Mouse (Mus musculus) embryonic facial prominence, embryonic 11.5 days (tissue): ENCODE results near the gene Olfr916. TPM values are rescaled to one million over a fixed set of nuclear protein-coding genes. Genes with fewer than 3 reads are reported as not detected.

Experiments
- ATAC-seq: fragments of 200-750 bp; cut with Nextera tagmentation; replicated peaks from 2 replicates; pipeline ENCODE4 v1.8.0; 2017; ENCODE audit warnings: low read depth; ENCODE audit not compliant: insufficient number of reproducible peaks, low FRiP score, low TSS enrichment
- DNase-seq: peaks from one replicate; pipeline ENCODE4 v3.0.0-alpha.2; 2015; ENCODE audit warnings: low spot score
- H3K27ac ChIP-seq: fragments of 300-500 bp; sonication (generic); replicated peaks from 2 replicates; pipeline ENCODE4 v1.5.1; 2014; ENCODE audit warnings: mild to moderate bottlenecking, low read depth, low read length, control low read depth
- H3K27me3 ChIP-seq: fragments of 300-500 bp; sonication (generic); 2 replicates; pipeline ENCODE4 v1.6.1; 2014; ENCODE audit warnings: mild to moderate bottlenecking, low read length, moderate library complexity, mixed read lengths; ENCODE audit not compliant: control insufficient read depth, insufficient read depth
- H3K36me3 ChIP-seq: fragments of 300-500 bp; sonication (generic); replicated peaks from 2 replicates; pipeline ENCODE4 v1.6.1; 2014; ENCODE audit warnings: low read depth, mild to moderate bottlenecking, low read length, moderate library complexity, mixed read lengths; ENCODE audit not compliant: control insufficient read depth, insufficient read depth
- H3K4me1 ChIP-seq: fragments of 300-500 bp; sonication (generic); 2 replicates; pipeline ENCODE4 v1.6.1; 2014; ENCODE audit warnings: low read length, mixed read lengths; ENCODE audit not compliant: control insufficient read depth, insufficient read depth
- H3K4me2 ChIP-seq: fragments of 300-500 bp; sonication (generic); 2 replicates; pipeline ENCODE4 v1.6.1; 2014; ENCODE audit warnings: low read depth, mild to moderate bottlenecking, control low read depth, low read length, moderate library complexity
- H3K4me3 ChIP-seq: fragments of 300-500 bp; sonication (generic); 2 replicates; pipeline ENCODE4 v1.5.1; 2014; ENCODE audit warnings: low read depth, low read length, control low read depth
- H3K9ac ChIP-seq: fragments of 300-500 bp; sonication (generic); replicated peaks from 2 replicates; pipeline ENCODE4 v1.6.1; 2014; ENCODE audit warnings: mild to moderate bottlenecking, control low read depth, low read length
- H3K9me3 ChIP-seq: fragments of 300-500 bp; sonication (generic); replicated peaks from 2 replicates; pipeline ENCODE4 v1.6.1; 2016; ENCODE audit warnings: mild to moderate bottlenecking, low read length, inconsistent platforms, mixed read lengths; ENCODE audit not compliant: control insufficient read depth
- WGBS: fragments of 180-500 bp; shearing (Covaris S2); extraction: QIAGEN DNeasy Blood & Tissue Kit; methylation state at CpG from one replicate; pipeline ENCODE4 v1.1.7; 2014; 5-methylcytosine and 5-hydroxymethylcytosine counted together
- polyA plus RNA-seq: library from polyadenylated mRNA; unstranded; fragments of >200 nt; fragmentation: Nextera tagmentation; extraction: Ambion mirVana; gene quantifications from 2 replicates; pipeline ENCODE4 v1.2.1, GENCODE M21; 2014

Olfr916 gene
- not detected in 2 replicates for polyA plus RNA-seq

GRCm38 (mm10) chr9:38659775-38660174 lies at the start of gene Olfr916:
TSS of gene Olfr916 (minus strand) at chr9:38659875.
- Histone ChIP-seq H3K36me3 (no peaks in the 10 kb centered on the region), H3K9ac (no peak within 1 kb of the TSS), H3K27ac (no peak within 1 kb of the TSS), H3K4me1 (no peaks in the 10 kb centered on the region), H3K4me2 (no peak within 1 kb of the TSS), H3K27me3 (no peaks in the 10 kb centered on the region), H3K4me3 (no peak within 1 kb of the TSS), H3K9me3 (no peaks in the 10 kb centered on the region)
- no peak for ATAC-seq
- 68% methylated on average over 1 of the region's 1 CpGs for WGBS
- no peak for DNase-seq

- ATAC-seq (no peak), DNase-seq (no peak)
- Histone ChIP-seq H3K27me3 (no peaks in the 10 kb centered on the region), H3K4me1 (no peaks in the 10 kb centered on the region), H3K9me3 (no peaks in the 10 kb centered on the region), H3K36me3 (no peaks in the 10 kb centered on the region), H3K4me3 (no peak within 1 kb of the TSS), H3K9ac (no peak within 1 kb of the TSS), H3K27ac (no peak within 1 kb of the TSS), H3K4me2 (no peak within 1 kb of the TSS)
- 87% methylated on average over 2 of the region's 2 CpGs for WGBS
These were observed 14.8 kb upstream of the Olfr916 start, which contains the start of gene Olfr918 for GRCm38 (mm10) chr9:38674501-38674900. TSS of gene Olfr918 (minus strand) at chr9:38674601.

GRCm38 (mm10) chr9:38672887-38673286 lies 13.2 kb upstream of the Olfr916 start:
- Histone ChIP-seq H3K4me2 (no peak overlapping the region), H3K4me1 (no peaks in the 10 kb centered on the region), H3K4me3 (no peak overlapping the region), H3K27ac (no peak overlapping the region), H3K36me3 (no peaks in the 10 kb centered on the region), H3K27me3 (no peaks in the 10 kb centered on the region), H3K9ac (no peak overlapping the region), H3K9me3 (no peaks in the 10 kb centered on the region)
- ATAC-seq (no peak), DNase-seq (no peak)
- 88% methylated on average over 2 of the region's 2 CpGs for WGBS

GRCm38 (mm10) chr9:38665742-38666141 lies 6.1 kb upstream of the Olfr916 start, which contains the start of gene Olfr917:
TSS of gene Olfr917 (minus strand) at chr9:38665842.
- DNase-seq (no peak), ATAC-seq (no peak)
- H3K27me3 ChIP-seq: no peaks in the 10 kb centered on the region
- H3K9me3 ChIP-seq: no peaks in the 10 kb centered on the region
- no peaks in the 10 kb centered on the region for H3K36me3 ChIP-seq
- WGBS: 95% methylated on average over 1 of the region's 1 CpGs
- H3K4me1 ChIP-seq: no peaks in the 10 kb centered on the region
- H3K9ac ChIP-seq: no peak within 1 kb of the TSS
- H3K4me3 ChIP-seq: no peak within 1 kb of the TSS
- no peak within 1 kb of the TSS for H3K27ac ChIP-seq
- H3K4me2 ChIP-seq: no peak within 1 kb of the TSS

- ATAC-seq (no peak), DNase-seq (no peak)
- H3K9ac ChIP-seq: no peak overlapping the region
- H3K27me3 ChIP-seq: no peaks in the 10 kb centered on the region
- H3K4me1 ChIP-seq: no peaks in the 10 kb centered on the region
- H3K4me3 ChIP-seq: no peak overlapping the region
- no peaks in the 10 kb centered on the region for H3K9me3 ChIP-seq
- H3K27ac ChIP-seq: no peak overlapping the region
- H3K36me3 ChIP-seq: no peaks in the 10 kb centered on the region
- no peak overlapping the region for H3K4me2 ChIP-seq
- WGBS: 84% methylated on average over 4 of the region's 4 CpGs
These were observed 27.3 kb downstream of the Olfr916 start for GRCm38 (mm10) chr9:38632406-38632805.

Other genes with a start within 250 kb of the Olfr916 start
- not detected in 2 replicates for gene Olfr901, start 230.4 kb downstream of the Olfr916 start, polyA plus RNA-seq
- not detected in 2 replicates for gene Olfr902, start 212.2 kb downstream of the Olfr916 start, polyA plus RNA-seq
- not detected in 2 replicates for gene Olfr904, start 196.7 kb downstream of the Olfr916 start, polyA plus RNA-seq
- gene Olfr905, start 188.8 kb downstream of the Olfr916 start, polyA plus RNA-seq: not detected in 2 replicates
- not detected in 2 replicates for gene Olfr906, start 172.8 kb downstream of the Olfr916 start, polyA plus RNA-seq
- gene Olfr907, start 164.1 kb downstream of the Olfr916 start, polyA plus RNA-seq: not detected in 2 replicates
- not detected in 2 replicates for gene Olfr911-ps1, start 138.3 kb downstream of the Olfr916 start, polyA plus RNA-seq
- gene Olfr910, start 122.0 kb downstream of the Olfr916 start, polyA plus RNA-seq: not detected in 2 replicates
- gene Olfr912, start 79.7 kb downstream of the Olfr916 start, polyA plus RNA-seq: not detected in 2 replicates
- not detected in 2 replicates for gene Olfr913, start 67.1 kb downstream of the Olfr916 start, polyA plus RNA-seq
- not detected in 2 replicates for gene Olfr914, start 54.8 kb downstream of the Olfr916 start, polyA plus RNA-seq
- gene Olfr917, start 6.0 kb upstream of the Olfr916 start, polyA plus RNA-seq: not detected in 2 replicates
- not detected in 2 replicates for gene Olfr918, start 14.7 kb upstream of the Olfr916 start, polyA plus RNA-seq
- gene Olfr919, start 43.8 kb upstream of the Olfr916 start, polyA plus RNA-seq: not detected in 2 replicates
- 11.5 and 13.6 TPM in 2 replicates for gene Vwa5a, start 58.4 kb upstream of the Olfr916 start, polyA plus RNA-seq
- not detected in 2 replicates for gene Olfr920, start 92.4 kb upstream of the Olfr916 start, polyA plus RNA-seq
- not detected in 2 replicates for gene Olfr921, start 113.2 kb upstream of the Olfr916 start, polyA plus RNA-seq
- gene Olfr922, start 154.7 kb upstream of the Olfr916 start, polyA plus RNA-seq: not detected in 2 replicates
- gene Olfr923, start 166.7 kb upstream of the Olfr916 start, polyA plus RNA-seq: not detected in 2 replicates
- gene Olfr924, start 184.6 kb upstream of the Olfr916 start, polyA plus RNA-seq: not detected in 2 replicates
- not detected in 2 replicates for gene Olfr26, start 195.2 kb upstream of the Olfr916 start, polyA plus RNA-seq
- gene Olfr926, start 217.3 kb upstream of the Olfr916 start, polyA plus RNA-seq: not detected in 2 replicates